Mouse (Mus musculus) bone marrow, adult 2 months (tissue): Measurements from ENCODE around the gene Gpr139. TPM values are rescaled to one million over a fixed set of nuclear protein-coding genes. Genes with fewer than 3 reads are reported as not detected.

Experiments
- H3K27ac ChIP-seq: fragments of 200-500 bp; 2 replicates; pipeline ENCODE4 v1.5.1; 2012; ENCODE audit warnings: low read depth, mild to moderate bottlenecking, control low read depth, inconsistent platforms, low read length; ENCODE audit not compliant: control insufficient read depth, poor library complexity, insufficient read depth
- H3K4me1 ChIP-seq: fragments of 200-500 bp; 2 replicates; pipeline ENCODE4 v1.6.1; 2011; ENCODE audit warnings: low read length; ENCODE audit not compliant: control insufficient read depth, insufficient read depth
- H3K4me3 ChIP-seq: fragments of 200-500 bp; replicated peaks from 2 replicates; pipeline ENCODE3; 2011; ENCODE audit warnings: mild to moderate bottlenecking, low read depth, low read length, control low read depth; ENCODE audit not compliant: control insufficient read depth
- CTCF ChIP-seq: fragments of 200-500 bp; IDR thresholded peaks from 2 replicates; pipeline ENCODE4 v1.5.1; 2011; ENCODE audit warnings: low read length, control low read depth; ENCODE audit not compliant: control insufficient read depth, insufficient read depth
- POLR2A ChIP-seq: fragments of 200-500 bp; IDR thresholded peaks from 2 replicates; pipeline ENCODE4 v1.6.1; 2011; ENCODE audit warnings: low read depth, mild to moderate bottlenecking, control low read depth, low read length, borderline replicate concordance; ENCODE audit not compliant: control insufficient read depth
- WGBS: fragments of 180-500 bp; shearing (Covaris S2); methylation state at CpG from one replicate; pipeline ENCODE4 v1.1.7; 2018; 5-methylcytosine and 5-hydroxymethylcytosine counted together
- polyA plus RNA-seq: library from polyadenylated mRNA; stranded (reverse); fragments of >200 nt; gene quantifications from 2 replicates; pipeline ENCODE4 v1.2.4, GENCODE M21; 2011; ENCODE audit warnings: low replicate concordance; ENCODE audit not compliant: missing spikeins, insufficient read depth, insufficient read length

Gpr139 gene
- polyA plus RNA-seq, result not detected in 2 replicates

DNA sequence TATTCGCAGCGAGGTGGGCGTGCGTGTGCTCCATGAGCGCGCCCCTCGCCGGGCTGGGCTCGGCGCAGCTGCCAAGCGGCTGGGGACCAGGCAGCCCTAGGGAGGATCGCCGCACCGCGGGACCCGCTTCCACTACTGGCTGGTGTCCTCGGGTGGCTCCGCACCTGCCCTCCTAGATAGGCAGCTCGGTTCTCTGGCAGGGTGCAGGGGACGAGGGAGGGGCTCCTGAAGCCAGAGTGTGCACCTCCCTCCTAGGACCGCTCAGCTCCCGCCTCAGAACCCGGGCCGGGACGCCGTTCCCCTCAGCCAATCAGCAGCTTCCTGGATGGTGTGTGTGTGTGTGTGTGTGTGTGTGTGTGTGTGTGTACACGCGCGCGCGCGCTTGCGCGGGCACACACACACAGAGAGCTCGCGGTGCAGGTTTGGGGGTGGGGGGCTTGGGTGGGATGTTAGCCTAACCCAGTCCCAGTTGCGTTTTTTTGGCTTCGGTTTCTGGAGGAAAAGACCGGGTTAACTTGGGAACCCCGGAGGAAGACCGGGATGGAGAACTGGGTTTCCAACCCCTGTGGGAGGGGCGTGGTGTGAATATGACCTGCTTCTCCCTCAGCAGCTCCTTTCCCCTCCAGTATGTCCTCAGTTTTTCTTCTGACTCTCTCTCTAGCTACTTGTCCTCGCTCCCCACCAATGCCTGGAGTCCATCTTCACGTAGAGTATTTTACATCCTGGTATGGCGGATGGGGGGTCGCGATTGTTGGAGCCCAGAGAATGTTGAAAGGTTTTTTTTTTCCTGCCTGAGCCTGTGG, at the start of gene Gpr139:
TSS of gene Gpr139 (minus strand) at position 263 of the 803 bp plus-strand sequence.
- 3% methylated on average over 47 of the region's 47 CpGs for WGBS
- H3K27ac ChIP-seq, result no peak within 1 kb of the TSS
- no peak for TF ChIP-seq POLR2A
- TF ChIP-seq CTCF, result no peak
- H3K4me1 ChIP-seq, result no peaks in the 10 kb centered on the region
- H3K4me3 ChIP-seq, result no peak within 1 kb of the TSS

- TF ChIP-seq POLR2A (no peak), CTCF (no peak)
- no peak overlapping the region for H3K4me3 ChIP-seq
- no peak overlapping the region for H3K27ac ChIP-seq
- 51% methylated on average over 3 of the region's 3 CpGs for WGBS
- H3K4me1 ChIP-seq, result no peaks in the 10 kb centered on the region
Measured at GRCm38 (mm10) chr7:119230971-119231370, 46.6 kb upstream of the Gpr139 start.

DNA sequence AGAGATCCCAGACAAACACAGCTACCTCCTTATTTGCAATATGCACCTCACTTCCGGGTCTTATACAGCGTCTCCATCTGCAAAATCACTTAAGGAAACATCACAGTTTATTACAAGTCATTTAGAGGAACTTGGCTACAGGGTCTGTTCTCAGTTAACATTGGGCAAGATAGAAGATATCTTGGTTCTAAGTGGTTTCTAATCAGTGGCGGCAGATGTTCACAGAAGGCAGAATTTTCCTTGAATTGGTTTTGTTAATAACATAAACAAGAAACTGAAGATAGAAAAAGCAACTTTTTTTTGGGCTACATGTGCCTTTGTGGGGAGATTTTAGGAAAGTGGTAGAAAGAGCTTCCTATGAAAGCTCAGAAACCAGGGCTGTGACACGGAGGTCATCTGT, 38.3 kb upstream of the Gpr139 start:
- Histone ChIP-seq H3K4me1 (no peaks in the 10 kb centered on the region), H3K4me3 (no peak overlapping the region), H3K27ac (no peak overlapping the region)
- WGBS, result 65% methylated on average over 4 of the region's 4 CpGs
- TF ChIP-seq CTCF (no peak), POLR2A (no peak)

GRCm38 (mm10) chr7:119219121-119219520, 34.7 kb upstream of the Gpr139 start:
- WGBS, result 92% methylated on average over 2 of the region's 2 CpGs
- no peak overlapping the region for H3K27ac ChIP-seq
- TF ChIP-seq CTCF (no peak), POLR2A (no peak)
- no peaks in the 10 kb centered on the region for H3K4me1 ChIP-seq
- H3K4me3 ChIP-seq, result no peak overlapping the region

DNA sequence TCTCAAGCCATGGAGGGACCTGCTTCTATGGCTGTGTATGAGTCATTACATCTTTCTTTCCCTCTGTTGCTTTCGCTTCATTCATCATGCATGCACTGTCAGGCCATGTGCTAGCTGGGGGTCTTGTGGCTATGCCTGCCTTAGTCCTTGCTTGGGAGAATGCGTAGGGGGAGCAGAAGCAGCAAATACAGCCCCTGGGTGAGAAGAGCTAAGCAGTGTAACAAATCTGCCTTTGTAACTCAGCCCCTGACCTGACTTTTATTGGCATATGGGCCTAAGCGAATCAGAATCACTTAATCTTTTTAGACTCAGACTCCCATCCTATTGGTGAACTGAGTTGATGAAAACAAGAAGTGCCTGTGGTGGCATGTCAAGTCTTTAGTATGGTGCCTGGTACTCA, 22.8 kb upstream of the Gpr139 start:
- WGBS, result 68% methylated on average over 3 of the region's 3 CpGs

GRCm38 (mm10) chr7:119186374-119186773, 2.0 kb upstream of the Gpr139 start:
- Histone ChIP-seq H3K4me3 (no peak overlapping the region), H3K27ac (no peak overlapping the region), H3K4me1 (no peaks in the 10 kb centered on the region)
- no peak for TF ChIP-seq CTCF
- no peak for TF ChIP-seq POLR2A
- WGBS, result 13% methylated on average over 11 of the region's 11 CpGs

More for the DNA sequence above, 22.8 kb upstream of the Gpr139 start:
- Histone ChIP-seq H3K27ac (no peak overlapping the region), H3K4me1 (no peaks in the 10 kb centered on the region), H3K4me3 (no peak overlapping the region)
- TF ChIP-seq CTCF (no peak), POLR2A (no peak)

GRCm38 (mm10) chr7:119185181-119185940, 958 bp upstream of the Gpr139 start:
- no peak overlapping the region for H3K4me3 ChIP-seq
- H3K4me1 ChIP-seq, result no peaks in the 10 kb centered on the region
- no peak for TF ChIP-seq CTCF
- TF ChIP-seq POLR2A, result no peak
- no peak overlapping the region for H3K27ac ChIP-seq
- WGBS, result 8% methylated on average over 23 of the region's 23 CpGs

- H3K4me3 ChIP-seq, result no peak overlapping the region
- 71% methylated on average over 4 of the region's 4 CpGs for WGBS
- H3K27ac ChIP-seq, result no peak overlapping the region
- H3K4me1 ChIP-seq, result no peaks in the 10 kb centered on the region
- no peak for TF ChIP-seq POLR2A
- no peak for TF ChIP-seq CTCF
Measured at GRCm38 (mm10) chr7:119181053-119181452, 3.4 kb downstream of the Gpr139 start.
